Mouse (Mus musculus) urinary bladder, postnatal 25 days (tissue): ENCODE measurements around the gene Sgta.

Source experiments
- DNase-seq: peaks from one replicate; pipeline ENCODE4 v3.0.0; 2022; ENCODE audit warnings: low spot score

The Sgta gene

DNA sequence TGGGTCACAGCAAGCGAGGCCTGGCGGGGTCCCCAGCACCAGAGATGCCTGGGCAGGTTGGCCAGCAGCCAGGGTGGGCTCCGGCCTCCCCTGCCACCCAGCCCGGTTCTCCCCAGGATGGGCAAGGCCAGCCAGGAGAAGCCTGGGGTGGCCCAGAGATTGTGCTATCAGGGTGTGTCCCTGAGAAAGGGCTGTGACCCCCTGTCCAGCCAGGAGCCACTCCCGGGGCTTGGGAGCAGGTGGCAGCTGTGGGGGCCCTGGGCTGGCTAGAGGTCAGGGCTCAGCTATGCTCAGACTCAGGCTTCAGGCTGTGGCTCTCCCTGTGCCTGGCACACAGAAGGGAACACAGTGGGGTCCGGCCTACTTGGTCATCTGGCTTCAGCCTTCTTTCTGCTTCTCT is 40.3 kb downstream of the Sgta start:
- DNase-seq, result no peak

DNA sequence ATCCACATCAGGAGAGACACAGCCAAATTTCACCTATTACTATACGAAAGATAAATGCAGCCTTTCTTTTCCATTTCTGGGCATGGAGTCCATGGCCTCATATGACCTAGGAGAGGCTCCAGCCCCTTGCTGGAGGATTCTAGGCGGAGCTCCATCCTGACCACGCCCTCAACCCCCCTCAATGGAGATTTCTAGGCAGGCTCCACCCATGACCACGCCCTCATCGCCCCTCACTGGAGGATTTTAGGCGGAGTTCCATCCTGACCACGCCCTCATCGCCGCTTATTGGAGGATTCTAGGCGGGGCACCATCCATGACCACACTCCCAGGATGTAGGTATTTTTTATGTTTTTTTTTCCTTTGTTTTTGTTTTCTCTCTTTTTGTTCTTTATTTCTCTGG is 41.7 kb downstream of the Sgta start:
- no peak for DNase-seq

DNA sequence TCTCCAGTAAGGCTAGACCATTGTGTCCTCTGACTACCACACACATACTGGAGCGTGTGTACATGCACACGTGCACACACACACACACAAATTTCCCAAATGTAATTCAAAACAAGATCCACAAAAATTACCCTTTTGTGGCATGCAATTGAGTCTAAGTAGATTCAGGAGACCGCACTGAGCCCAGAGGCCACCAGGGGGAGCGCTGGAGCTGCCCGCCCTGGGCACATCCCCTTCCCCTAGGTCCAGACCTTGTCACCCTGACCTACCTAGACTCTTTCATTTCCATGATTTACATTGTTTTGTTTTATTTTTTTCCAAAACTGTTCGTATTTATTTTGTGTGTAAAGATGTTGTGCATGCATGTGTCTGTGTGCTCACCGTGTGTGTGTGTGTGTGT is 43.3 kb downstream of the Sgta start:
- peak; percentile 60 for DNase-seq

DNA sequence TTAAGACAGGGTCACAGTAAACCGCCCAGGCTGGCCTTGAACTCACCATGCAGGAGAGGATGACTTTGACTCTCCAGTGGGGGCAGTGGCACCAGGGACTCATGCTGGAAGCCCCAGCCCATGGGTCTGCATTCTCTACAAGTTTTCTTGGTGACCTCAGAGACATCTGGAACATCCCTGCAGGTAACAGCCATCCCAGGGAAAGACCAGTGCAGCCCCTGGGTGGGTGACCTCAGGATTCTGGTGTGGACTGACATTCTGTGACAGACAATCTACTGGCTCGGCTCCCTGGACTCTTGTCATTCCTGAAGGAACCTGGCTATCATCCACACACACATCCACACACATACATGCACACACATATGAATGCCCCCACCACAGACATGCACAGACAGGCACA is 44.3 kb downstream of the Sgta start:
- no peak for DNase-seq

DNA sequence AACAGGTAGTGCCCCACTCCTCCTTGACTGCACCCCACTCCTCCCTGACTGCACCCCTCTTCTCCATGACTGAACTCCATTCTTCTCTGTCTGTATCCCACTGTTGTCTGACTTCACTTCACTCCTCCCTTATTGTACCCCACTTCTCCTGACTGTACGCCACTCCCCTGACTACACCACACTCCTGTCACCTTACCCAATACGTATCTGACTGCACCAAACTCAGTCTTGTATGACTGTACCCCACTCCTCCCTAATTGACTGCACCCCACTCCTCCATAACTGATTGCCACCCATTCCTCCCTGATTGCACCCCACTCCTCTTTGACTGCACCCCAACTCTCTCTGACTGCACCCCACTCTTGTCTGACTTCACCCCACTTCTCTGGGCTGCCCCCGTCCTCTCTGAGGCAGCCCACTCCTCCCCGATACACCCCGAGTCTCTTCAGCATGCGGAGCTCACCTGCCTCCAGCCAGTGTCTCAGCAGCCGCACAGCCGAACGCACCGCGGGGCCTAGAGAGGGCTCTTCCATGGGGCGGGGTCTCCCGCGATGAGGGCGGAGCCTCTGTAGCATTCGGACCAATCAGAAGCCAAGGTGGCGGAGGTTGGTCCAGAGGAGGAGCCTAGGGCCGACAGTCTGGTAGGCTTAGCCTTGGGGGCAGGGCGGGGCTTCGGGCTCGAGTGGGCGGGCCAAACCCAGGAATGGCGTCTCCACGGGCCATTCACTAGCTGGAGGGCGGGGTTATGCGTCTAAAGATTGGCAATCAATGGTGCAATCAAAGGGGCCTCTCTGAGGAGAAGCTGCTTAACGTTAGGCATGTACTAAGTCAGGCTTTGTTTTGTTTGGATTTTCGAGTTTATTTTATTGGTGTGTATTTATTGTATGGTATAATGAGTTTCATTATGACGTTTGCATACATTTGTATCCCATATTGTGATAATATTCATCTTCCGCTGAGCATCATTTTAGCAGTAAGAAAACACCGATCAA is 45.3 kb downstream of the Sgta start, which contains the start of gene Gng7:
Gene Gng7 (minus strand): TSS at position 553 of the 992 bp plus-strand sequence.
- DNase-seq, result peak; percentile 87

DNA sequence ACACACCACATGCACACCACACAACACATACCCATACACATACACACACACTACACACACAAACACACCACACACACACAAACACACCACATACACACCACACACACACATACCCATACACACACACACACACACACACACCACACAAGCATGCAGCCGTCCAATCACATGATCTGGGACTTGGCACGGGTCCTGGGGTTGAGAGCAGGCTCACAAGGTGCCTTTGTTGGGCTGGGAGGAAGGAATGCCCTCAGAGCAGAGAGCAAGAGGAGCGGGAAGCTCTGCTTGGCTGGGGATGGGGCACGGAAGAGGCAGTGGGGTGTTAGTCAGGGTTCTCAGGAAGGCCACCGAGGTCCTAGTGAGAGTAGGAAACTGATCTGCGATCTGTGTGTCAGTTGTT is 49.1 kb downstream of the Sgta start:
- no peak for DNase-seq

DNA sequence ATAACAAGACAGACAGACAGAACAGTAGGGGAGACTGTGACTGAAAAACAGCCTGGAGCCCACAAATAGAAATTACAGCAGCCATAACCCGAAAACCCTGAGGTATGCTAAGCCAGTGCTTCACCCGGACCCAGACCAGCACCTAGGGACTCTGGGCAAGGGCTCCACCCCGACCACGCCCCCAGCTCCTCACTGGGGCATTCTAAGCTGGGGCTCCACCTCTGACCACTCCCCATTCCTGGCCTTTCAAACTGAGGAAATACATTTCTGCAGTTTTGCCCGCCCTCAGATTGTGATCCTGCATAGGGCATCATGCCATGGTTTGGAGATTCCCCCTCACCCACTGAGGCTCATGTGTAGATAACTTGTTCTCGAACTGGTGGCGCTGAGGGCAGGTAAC is 52.7 kb downstream of the Sgta start:
- DNase-seq, result no peak

DNA sequence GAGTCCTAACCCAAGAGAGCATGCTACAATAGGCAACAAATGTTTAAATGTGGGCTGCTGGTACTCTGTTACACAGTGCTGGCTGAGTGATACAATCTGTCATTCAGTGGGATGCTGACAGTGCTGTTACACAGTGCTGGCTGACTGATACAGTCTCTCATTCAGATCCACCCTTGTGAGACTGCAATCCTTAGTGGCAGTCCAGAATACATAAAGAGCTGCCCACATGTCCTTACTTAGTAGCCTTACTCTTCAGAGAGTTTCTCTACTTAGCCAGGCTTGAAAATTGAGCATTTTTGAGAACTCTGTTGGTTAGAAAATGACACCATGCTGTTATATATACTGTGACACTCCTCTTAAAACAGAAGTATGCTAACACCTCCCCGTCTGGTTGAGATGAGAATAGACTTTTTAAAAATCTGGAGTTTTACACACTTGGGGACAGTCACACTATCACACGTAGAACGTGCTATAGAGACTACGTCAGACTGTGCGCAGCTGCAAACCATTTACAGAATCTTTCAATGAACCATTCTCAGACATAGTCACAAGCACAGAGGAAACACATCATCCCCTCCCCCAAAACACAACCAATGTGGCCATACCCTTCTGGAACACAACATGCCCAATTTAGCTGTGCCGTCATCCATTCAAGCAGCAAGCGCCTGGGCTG is 53.8 kb downstream of the Sgta start:
- DNase-seq, result no peak

DNA sequence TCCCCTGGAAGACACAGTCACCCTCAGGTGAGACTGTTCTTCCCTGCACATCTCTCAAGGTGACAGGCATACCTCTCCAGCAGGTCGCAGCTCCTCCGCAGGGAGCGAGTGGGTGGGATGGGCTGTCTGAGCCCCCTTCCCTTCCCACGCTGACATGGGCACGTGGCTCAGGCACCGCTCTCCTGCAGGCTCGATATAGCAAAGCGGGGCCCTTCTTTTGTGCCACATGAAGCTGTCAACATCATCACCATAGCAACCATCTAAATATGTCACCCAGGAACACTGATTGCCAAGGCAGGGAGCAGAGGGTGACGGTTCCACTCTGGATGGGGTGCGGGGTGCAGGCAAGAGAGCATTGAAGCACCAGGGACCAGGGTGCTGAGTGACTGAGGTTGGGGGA is 58.8 kb downstream of the Sgta start:
- DNase-seq, result no peak

DNA sequence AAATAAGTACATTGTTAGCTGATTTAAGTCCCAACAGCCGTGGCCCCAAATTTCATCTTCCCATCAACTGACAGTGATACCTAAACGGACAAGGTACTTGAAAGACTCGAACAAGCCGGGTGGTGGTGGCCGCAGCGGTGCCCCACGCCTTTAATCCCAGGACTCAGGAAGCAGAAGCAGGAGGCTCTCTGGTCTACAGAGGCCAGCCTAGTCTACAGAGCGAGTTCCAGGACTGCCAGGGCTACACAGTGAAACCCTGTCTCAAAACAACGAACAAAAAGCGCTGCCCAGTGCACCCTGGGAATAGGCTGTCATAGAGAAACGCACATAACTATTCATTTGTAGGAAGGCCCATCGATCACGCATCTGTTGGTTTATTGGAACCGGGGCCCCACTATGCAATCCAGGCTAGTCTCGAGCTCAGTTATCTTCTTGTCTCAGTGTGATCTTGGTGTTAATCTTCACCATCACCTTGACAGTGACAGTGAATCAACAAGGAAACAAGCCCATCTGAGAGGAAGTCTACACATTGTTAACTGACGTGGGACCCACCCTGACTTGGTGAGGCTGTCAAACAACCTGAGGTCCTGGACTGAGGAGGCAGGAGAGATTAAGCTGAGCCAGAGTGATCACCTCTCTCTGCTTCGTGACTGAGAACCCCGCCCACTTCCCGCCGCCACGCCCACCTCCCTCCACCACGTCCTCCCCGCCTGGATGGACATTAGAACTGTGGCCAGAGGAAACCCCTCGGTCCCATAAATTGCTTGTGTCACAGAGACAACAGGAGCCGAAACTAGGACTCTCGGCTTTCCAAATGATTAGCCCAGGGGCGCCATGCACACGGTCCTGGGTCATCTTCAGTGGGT is 59.6 kb downstream of the Sgta start:
- no peak for DNase-seq

DNA sequence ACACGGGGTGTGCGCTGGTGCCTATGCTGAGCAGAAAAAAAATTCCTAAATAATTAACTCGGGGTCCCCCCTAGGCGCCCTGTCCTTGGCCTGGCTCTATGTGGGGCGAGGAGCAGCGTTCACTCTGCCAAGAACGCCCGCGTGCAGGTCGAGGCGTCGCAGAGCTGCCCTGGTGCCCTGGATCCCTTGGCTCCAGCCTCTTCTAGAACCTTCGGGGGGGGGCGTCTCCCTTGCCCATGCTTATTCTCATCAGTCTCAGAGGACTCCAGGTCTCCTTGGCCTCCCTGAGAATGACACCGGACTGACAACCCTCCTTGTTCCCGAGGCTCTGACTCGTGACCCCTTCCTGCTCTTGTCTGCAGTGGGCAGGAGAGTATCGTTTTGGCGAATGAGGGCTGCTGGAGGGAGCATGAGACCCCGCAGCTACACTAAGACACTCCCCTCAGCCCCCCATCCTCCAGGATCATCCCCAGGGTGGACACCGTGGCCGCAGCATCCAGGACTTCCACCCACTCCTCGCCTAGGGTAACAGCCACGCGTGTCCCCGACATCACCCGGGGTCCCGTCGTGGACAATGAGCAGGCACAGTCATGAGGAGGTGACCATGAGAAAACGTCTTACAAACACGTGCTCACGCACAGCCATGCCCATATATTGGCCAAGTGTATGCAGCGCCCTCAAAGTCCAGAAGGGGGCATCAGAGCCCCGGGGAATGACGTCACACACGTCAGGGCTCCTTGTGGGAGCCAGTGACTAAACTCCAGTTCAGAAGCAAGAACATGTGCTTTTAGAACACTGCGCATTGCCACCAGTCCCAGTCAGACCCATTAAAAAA is 60.4 kb downstream of the Sgta start:
- DNase-seq, result peak; percentile 77

DNA sequence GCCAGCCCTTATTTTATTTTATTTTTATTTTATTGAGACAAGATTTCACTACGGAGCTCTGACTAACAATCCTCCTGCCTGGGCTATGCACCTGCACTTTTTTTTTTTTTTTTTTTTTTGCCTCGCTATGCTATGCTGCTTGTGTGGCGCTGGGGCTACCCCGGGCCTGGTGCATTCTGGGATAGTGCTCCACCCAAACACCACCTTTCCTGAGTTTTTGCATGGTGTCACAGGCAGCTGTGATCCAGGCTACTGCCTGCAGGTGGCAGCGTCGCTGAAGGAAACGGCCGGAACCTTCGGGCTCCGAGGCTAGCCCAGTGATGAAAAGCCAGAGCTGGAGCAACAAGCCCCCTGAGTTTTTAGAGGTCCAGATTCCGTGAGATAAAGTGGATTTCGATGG is 61.2 kb downstream of the Sgta start:
- DNase-seq, result peak; percentile 46

DNA sequence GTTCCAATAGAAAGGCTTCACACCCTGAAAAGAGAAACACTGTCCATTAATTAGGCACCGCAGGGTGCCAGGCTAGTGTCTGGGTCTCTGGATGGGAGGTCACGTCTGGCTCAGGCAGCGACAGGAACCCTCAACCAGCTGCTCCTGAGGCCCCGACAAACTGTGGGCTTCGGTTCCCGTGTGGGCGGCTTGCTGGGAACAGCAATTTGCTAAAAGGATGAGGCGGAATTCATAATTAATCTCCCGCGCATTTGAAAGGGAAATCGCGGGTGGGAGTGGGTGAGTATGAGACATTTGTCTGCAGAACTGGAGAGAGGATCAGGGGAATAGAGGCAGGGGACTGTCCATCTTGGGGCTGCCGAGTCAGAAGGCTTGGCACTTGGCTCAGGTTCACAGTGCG is 62.0 kb downstream of the Sgta start:
- no peak for DNase-seq

DNA sequence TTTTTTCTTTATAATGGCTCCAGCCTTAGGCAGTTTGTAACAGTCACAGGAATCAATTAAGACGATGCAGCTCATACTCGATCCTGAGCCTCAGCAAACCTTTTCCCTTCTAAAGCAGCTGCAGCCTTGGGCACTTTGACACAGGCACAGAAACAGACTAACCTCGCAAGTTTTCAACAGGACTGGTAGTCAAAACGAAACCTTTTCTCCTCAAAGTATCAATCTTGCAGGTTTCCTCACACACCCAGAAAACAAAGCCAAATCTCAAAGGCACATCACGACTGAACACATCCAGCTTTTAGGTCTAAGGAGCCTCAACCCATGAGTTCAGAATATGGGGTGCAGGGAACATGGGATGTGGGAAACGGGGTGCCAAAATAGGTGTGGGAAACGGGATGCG is 62.6 kb downstream of the Sgta start:
- no peak for DNase-seq

DNA sequence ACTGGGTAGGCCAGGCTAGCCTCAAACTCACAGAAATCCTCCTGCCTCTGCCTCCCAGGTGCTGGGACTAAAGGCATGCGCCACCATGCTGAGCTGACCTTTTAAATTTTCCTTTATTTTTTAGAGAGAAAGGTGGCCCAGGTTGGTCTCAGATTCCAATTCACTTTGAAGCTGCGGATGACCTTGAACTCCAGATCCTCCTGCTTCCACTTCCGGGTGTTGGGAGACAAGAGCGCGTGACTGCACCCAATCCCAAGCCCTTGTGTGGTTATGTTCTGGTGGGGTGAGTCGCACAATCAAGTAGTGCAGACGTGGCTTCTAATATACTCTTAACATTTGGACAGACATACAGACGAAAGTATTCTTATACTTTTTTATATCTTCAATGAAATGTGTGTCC is 63.5 kb downstream of the Sgta start:
- DNase-seq, result no peak

DNA sequence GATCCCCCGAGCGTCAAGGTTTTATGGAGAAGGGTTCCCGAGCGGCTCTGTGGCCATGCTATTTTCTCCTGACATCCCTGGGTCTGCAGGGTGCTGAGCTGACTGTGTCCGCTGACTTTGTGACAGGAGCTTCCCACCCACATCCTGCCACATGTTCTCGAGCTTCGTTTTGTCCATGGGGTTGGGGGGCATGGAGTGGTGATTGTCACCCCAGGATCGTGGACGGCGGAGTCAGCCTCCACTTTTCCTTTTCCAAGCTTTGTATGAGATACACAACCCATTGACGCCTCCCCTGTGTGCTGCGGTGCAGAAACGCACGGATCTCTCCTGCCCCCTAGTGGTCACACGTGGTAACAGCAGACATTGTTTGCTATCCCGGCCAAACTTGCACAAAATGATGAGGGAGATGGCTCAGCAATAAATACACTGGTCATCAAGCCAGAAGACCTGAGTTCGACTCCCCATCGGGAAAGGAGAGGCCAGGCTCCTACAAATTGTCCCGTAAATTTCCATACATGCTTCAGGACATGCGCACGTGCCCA is 64.8 kb downstream of the Sgta start:
- DNase-seq, result peak; percentile 80

DNA sequence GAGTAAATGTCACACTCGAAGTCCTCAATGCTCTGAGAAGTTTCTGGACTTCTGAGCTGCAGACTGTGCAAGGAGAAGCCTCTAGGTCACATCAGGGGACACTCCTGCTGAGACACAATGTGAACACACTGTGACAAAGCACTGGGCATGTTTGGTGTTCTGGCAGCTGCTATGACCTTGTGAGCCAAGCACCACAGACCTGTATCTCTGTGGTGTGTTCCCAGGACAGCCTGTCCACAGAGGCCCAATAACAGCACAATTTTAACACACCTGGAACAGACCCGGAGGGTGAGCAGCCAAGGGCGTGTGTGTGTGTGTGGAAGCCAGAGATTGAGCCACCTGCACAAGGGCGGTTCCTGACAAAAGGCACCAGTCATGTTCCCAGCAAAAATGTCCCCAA is 65.4 kb downstream of the Sgta start:
- no peak for DNase-seq
